Mouse (Mus musculus) limb, embryonic 13.5 days (tissue): ENCODE results near the gene Parp2. TPM values are rescaled to one million over a fixed set of nuclear protein-coding genes. Genes with fewer than 3 reads are reported as not detected.
"Not testable (repeated sequence)": the region's sequence is repeated elsewhere in the genome, so short reads cannot be mapped to it uniquely, and the experiment has no call there.

ENCODE experiments used
- ATAC-seq: fragments of 200-750 bp; cut with Nextera tagmentation; 2 replicates; pipeline ENCODE4 v1.8.0; 2017; ENCODE audit warnings: low read depth, moderate number of reproducible peaks, moderate TSS enrichment; ENCODE audit not compliant: low FRiP score
- H3K27ac ChIP-seq: fragments of 300-500 bp; sonication (generic); 2 replicates; pipeline ENCODE4 v1.5.1; 2015; ENCODE audit warnings: inconsistent platforms, mild to moderate bottlenecking, moderate library complexity
- H3K27me3 ChIP-seq: fragments of 300-500 bp; sonication (generic); 2 replicates; pipeline ENCODE4 v1.6.1; 2015; ENCODE audit warnings: mild to moderate bottlenecking, inconsistent platforms
- H3K36me3 ChIP-seq: fragments of 300-500 bp; sonication (generic); 2 replicates; pipeline ENCODE4 v1.6.1; 2015; ENCODE audit warnings: inconsistent platforms, mild to moderate bottlenecking, moderate library complexity
- H3K4me1 ChIP-seq: fragments of 300-500 bp; sonication (generic); 2 replicates; pipeline ENCODE4 v1.6.1; 2015; ENCODE audit warnings: inconsistent platforms
- H3K4me2 ChIP-seq: fragments of 300-500 bp; sonication (generic); replicated peaks from 2 replicates; pipeline ENCODE4 v1.6.1; 2015; ENCODE audit warnings: inconsistent platforms, mild to moderate bottlenecking, moderate library complexity
- H3K4me3 ChIP-seq: fragments of 300-500 bp; sonication (generic); 2 replicates; pipeline ENCODE4 v1.5.1; 2015; ENCODE audit warnings: moderate library complexity, mild to moderate bottlenecking, inconsistent platforms
- H3K9ac ChIP-seq: fragments of 300-500 bp; sonication (generic); 2 replicates; pipeline ENCODE4 v1.6.1; 2015; ENCODE audit warnings: mild to moderate bottlenecking, inconsistent platforms
- H3K9me3 ChIP-seq: fragments of 300-500 bp; sonication (generic); 2 replicates; pipeline ENCODE4 v1.6.1; 2016; ENCODE audit warnings: inconsistent platforms
- WGBS: fragments of 180-500 bp; shearing (Covaris S2); methylation state at CpG from one replicate; pipeline ENCODE4 v1.1.7; 2015; 5-methylcytosine and 5-hydroxymethylcytosine counted together
- polyA plus RNA-seq: library from polyadenylated mRNA; unstranded; fragments of >200 nt; fragmentation: Nextera tagmentation; extraction: Ambion mirVana; gene quantifications from 2 replicates; pipeline ENCODE4 v1.2.1, GENCODE M21; 2015

The Parp2 gene
- polyA plus RNA-seq, 1 experiment from 2014 or later: 67.9 TPM

DNA sequence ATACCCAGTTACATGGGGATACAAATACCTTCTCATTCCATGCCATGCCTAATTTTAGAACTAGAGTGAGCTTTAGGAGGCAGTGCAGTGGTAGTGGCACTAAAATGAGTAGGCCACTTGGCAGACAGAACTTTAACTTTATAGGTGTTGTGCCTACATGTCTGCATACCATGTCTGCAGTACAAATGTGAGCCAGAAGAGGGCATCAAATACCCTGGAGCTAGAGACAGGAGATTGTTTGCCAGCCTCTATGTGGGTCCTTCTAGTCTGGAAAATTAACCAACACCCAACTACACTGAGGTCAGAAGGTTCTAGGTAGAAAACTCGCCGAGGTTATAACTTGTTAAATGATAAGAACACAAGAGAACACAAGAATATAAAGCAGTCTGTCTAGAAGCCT is 9.1 kb upstream of the Parp2 start:
- ATAC-seq: no peak
- WGBS: 60% methylated on average over 2 of the region's 2 CpGs
- no peak overlapping the region for H3K9ac ChIP-seq

DNA sequence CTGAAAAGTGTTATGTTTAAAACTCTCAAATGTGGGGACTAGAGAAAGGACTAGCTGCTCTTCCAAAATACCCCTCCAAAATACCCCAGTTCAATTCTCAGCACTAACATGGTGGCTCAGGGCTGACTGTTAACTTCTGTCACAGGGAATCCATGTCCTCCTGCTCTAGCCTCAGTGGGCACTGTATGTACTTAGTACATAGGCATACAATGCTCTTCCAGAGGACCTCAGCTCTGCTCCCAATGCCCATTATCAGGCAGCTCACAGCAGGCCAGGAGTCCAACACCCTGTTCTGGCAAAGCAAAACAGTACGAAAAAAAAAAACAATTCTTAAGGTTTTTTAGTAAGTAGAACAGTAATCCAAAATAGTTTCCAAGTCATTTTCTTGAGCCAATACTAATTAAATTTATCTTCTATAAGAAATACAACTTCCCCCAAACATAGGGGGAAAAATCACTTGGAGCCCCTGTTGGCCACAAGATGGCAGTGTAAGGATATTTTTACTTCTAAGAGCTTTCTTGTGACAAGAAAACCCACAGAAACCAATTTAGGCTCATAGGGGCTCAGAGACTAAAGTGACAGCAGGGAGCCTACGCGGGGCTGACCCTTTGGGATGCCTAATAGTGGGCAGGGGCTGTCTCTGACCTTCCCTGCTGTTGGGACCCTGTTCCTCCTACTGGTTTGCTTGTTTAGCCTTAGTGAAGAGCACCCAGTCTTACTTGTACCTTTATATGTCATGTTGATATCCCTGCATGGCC is 8.0 kb upstream of the Parp2 start:
- WGBS: 2% methylated on average over 3 of the region's 3 CpGs
- H3K27me3 ChIP-seq: no peaks in the 10 kb centered on the region
- no peaks in the 10 kb centered on the region for H3K36me3 ChIP-seq
- no peak for ATAC-seq
- H3K9ac ChIP-seq: no peak overlapping the region
- H3K4me2 ChIP-seq: 0 out of 2 replicates have a peak overlapping the region, but pooled peaks have one; percentile 12
- no peak overlapping the region for H3K4me3 ChIP-seq
- no peaks in the 10 kb centered on the region for H3K9me3 ChIP-seq
- H3K4me1 ChIP-seq: peaks cover 3% of the 10 kb centered on the region; the same call in 1 of the 2 replicates
- no peak overlapping the region for H3K27ac ChIP-seq

More for the DNA sequence above, 9.1 kb upstream of the Parp2 start:
- H3K4me1 ChIP-seq: peaks cover 3% of the 10 kb centered on the region; the same call in 1 of the 2 replicates
- no peak overlapping the region for H3K27ac ChIP-seq
- H3K27me3 ChIP-seq: no peaks in the 10 kb centered on the region
- H3K4me3 ChIP-seq: no peak overlapping the region
- H3K4me2 ChIP-seq: no peak overlapping the region
- no peaks in the 10 kb centered on the region for H3K9me3 ChIP-seq
- H3K36me3 ChIP-seq: no peaks in the 10 kb centered on the region

DNA sequence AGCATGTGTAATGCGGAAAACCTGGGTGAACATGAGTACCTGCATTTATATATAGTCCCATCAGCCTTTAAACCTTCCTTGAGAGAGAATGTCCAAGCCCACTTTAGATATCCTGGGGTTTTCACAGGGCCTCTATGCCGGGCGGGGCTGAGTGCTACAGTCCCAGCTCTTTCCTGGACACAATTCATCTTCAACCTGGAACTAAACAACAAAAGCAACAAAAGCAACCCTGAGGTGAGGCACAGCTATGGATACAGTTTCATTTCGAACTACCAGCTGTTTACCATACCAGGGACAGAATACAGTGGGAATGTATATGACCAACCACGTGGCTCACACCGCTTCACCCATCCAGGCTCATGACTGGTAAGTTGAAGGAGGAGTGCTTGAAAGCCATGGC is 5.2 kb upstream of the Parp2 start:
- H3K4me2 ChIP-seq: no peak overlapping the region
- H3K9ac ChIP-seq: no peak overlapping the region
- ATAC-seq: no peak
- no peak overlapping the region for H3K4me3 ChIP-seq
- H3K4me1 ChIP-seq: peaks cover 3% of the 10 kb centered on the region; the same call in 1 of the 2 replicates
- WGBS: 90% methylated on average over 6 of the region's 6 CpGs
- H3K27me3 ChIP-seq: no peaks in the 10 kb centered on the region
- H3K36me3 ChIP-seq: no peaks in the 10 kb centered on the region
- no peak overlapping the region for H3K27ac ChIP-seq
- H3K9me3 ChIP-seq: no peaks in the 10 kb centered on the region

GRCm38 (mm10) chr14:50802843-50803562 is 4.6 kb upstream of the Parp2 start:
- Histone ChIP-seq H3K36me3 (no peaks in the 10 kb centered on the region), H3K27me3 (no peaks in the 10 kb centered on the region), H3K9me3 (no peaks in the 10 kb centered on the region), H3K9ac (no peak overlapping the region), H3K4me1 (peaks cover 3% of the 10 kb centered on the region; the same call in 1 of the 2 replicates), H3K27ac (no peak overlapping the region), H3K4me3 (no peak overlapping the region), H3K4me2 (no peak overlapping the region)
- WGBS: 58% methylated on average over 4 of the region's 4 CpGs
- ATAC-seq: no peak

DNA sequence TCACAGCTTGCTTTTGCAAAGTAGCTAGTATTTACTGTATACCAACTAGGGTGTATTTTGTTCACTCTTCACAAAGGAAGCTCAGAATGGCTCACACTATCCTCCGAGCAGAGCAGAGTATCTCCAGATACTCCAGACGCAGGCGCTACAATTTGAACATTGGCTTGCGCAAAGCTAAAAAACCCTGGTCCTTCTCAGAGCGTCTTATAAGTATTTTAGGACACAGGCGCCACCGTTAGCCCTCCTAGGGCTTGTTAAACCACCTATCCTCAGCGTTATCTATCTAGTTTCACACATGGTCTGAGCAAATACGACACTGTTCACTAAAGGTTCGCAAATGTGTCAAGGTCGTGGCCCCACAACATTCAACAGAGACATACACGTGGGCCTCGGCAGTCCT is 3.0 kb upstream of the Parp2 start:
- Histone ChIP-seq H3K9me3 (no peaks in the 10 kb centered on the region), H3K4me2 (no peak overlapping the region), H3K27me3 (no peaks in the 10 kb centered on the region), H3K9ac (no peak overlapping the region), H3K36me3 (no peaks in the 10 kb centered on the region), H3K4me1 (peaks cover 6% of the 10 kb centered on the region; the same call in 1 of the 2 replicates), H3K4me3 (no peak overlapping the region), H3K27ac (no peak overlapping the region)
- 67% methylated on average over 13 of the region's 13 CpGs for whole genome bisulfite sequencing
- ATAC-seq: no peak

DNA sequence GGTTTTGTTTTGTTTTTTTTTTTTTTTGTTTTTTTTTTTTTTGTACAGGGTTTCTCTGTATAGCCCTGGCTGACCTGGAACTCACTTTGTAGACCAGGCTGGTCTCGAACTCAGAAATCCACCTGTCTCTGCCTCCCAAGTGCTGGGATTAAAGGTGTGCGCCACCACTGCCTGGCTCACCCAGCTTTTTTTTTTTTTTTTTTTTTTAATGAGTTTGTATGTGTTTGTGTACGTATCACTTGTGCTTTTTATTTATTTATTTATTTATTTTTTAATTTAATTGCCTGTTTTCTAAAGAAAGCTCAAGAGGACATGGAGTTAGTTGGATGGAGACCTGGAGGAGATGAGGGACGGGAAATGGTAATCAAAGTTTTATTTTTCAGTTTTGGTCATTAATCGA is 1.2 kb upstream of the Parp2 start:
- 87% methylated on average over 5 of the region's 5 CpGs for WGBS
- Histone ChIP-seq H3K4me3 (peak overlapping the region; percentile 56), H3K4me2 (peak overlapping the region; percentile 64), H3K36me3 (peaks cover 11% of the 10 kb centered on the region)
- H3K9me3 ChIP-seq, H3K27me3 ChIP-seq, H3K4me1 ChIP-seq, ATAC-seq, H3K27ac ChIP-seq, H3K9ac ChIP-seq: not testable (repeated sequence)

- no peak overlapping the region for H3K9ac ChIP-seq
- no peaks in the 10 kb centered on the region for H3K9me3 ChIP-seq
- H3K4me3 ChIP-seq: no peak overlapping the region
- no peak overlapping the region for H3K4me2 ChIP-seq
- H3K27me3 ChIP-seq: no peaks in the 10 kb centered on the region
- WGBS: 94% methylated on average over 2 of the region's 2 CpGs
- H3K36me3 ChIP-seq: peaks cover 69% of the 10 kb centered on the region
- no peak overlapping the region for H3K27ac ChIP-seq
- ATAC-seq: no peak
- peaks cover 3% of the 10 kb centered on the region; the same call in 1 of the 2 replicates for H3K4me1 ChIP-seq
These were observed 5.4 kb downstream of the Parp2 start for GRCm38 (mm10) chr14:50813060-50813459.

- ATAC-seq: no peak
- H3K4me3 ChIP-seq: no peak overlapping the region
- no peaks in the 10 kb centered on the region for H3K27me3 ChIP-seq
- no peaks in the 10 kb centered on the region for H3K4me1 ChIP-seq
- WGBS: 83% methylated on average over 2 of the region's 2 CpGs
- H3K9me3 ChIP-seq: no peaks in the 10 kb centered on the region
- H3K9ac ChIP-seq: no peak overlapping the region
- peaks cover 54% of the 10 kb centered on the region for H3K36me3 ChIP-seq
- no peak overlapping the region for H3K4me2 ChIP-seq
- H3K27ac ChIP-seq: no peak overlapping the region
These were observed 15.6 kb downstream of the Parp2 start for GRCm38 (mm10) chr14:50823240-50823639.

- Histone ChIP-seq H3K27me3 (no peaks in the 10 kb centered on the region), H3K9me3 (no peaks in the 10 kb centered on the region), H3K36me3 (peaks cover 54% of the 10 kb centered on the region), H3K4me2 (no peak overlapping the region), H3K4me3 (no peak overlapping the region), H3K4me1 (no peaks in the 10 kb centered on the region), H3K9ac (no peak overlapping the region), H3K27ac (no peak overlapping the region)
- no peak for ATAC-seq
- WGBS: 89% methylated on average over 9 of the region's 9 CpGs
These were observed 16.6 kb downstream of the Parp2 start for GRCm38 (mm10) chr14:50824219-50824618.

DNA sequence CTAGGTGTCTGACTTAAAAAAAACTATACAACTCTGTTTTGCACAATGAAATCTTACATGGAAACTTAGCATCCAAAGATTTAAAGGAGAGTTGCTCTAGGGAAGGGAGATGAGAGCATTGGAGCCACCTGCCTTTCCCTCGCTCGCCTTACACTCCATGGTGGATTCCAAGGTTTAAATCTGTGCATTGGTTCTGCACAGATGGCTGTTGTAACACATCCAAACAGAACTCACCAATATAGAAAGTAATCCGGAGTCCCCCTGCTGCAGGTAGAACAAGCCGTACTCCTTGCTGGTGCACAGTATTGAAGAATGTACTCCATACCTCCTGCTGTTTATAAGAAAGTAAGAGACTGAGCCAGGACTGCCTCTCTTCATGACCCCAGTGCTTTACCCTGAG is 18.9 kb downstream of the Parp2 start:
- Histone ChIP-seq H3K4me1 (no peaks in the 10 kb centered on the region), H3K4me3 (no peak overlapping the region), H3K9ac (no peak overlapping the region), H3K36me3 (peaks cover 35% of the 10 kb centered on the region), H3K9me3 (no peaks in the 10 kb centered on the region), H3K27me3 (no peaks in the 10 kb centered on the region), H3K27ac (no peak overlapping the region), H3K4me2 (no peak overlapping the region)
- ATAC-seq: no peak
- 92% methylated on average over 4 of the region's 4 CpGs for WGBS

GRCm38 (mm10) chr14:50829878-50830277 is 22.2 kb downstream of the Parp2 start:
- no peaks in the 10 kb centered on the region for H3K4me1 ChIP-seq
- no peak overlapping the region for H3K27ac ChIP-seq
- H3K27me3 ChIP-seq: no peaks in the 10 kb centered on the region
- H3K4me3 ChIP-seq: no peak overlapping the region
- no peaks in the 10 kb centered on the region for H3K9me3 ChIP-seq
- no peak overlapping the region for H3K4me2 ChIP-seq
- H3K36me3 ChIP-seq: peaks cover 19% of the 10 kb centered on the region
- no peak for ATAC-seq
- no peak overlapping the region for H3K9ac ChIP-seq
- WGBS: 78% methylated on average over 3 of the region's 3 CpGs

- Histone ChIP-seq H3K4me3 (no peak overlapping the region), H3K9ac (no peak overlapping the region), H3K27me3 (no peaks in the 10 kb centered on the region), H3K36me3 (peaks cover 14% of the 10 kb centered on the region), H3K27ac (no peak overlapping the region), H3K4me1 (no peaks in the 10 kb centered on the region), H3K9me3 (no peaks in the 10 kb centered on the region), H3K4me2 (no peak overlapping the region)
- no peak for ATAC-seq
- WGBS: 87% methylated on average over 10 of the region's 10 CpGs
These were observed 26.3 kb downstream of the Parp2 start for GRCm38 (mm10) chr14:50833964-50834363.
